Mouse (Mus musculus): Measurements from ENCODE around the gene Spock1. TPM values are rescaled to one million over a fixed set of nuclear protein-coding genes. Genes with fewer than 3 reads are reported as not detected.

The Spock1 gene
- polyA plus RNA-seq, 1 experiment from 2014 or later: 48.1 TPM

GRCm38 (mm10) chr13:57577541-57578244 is 330.4 kb downstream of the Spock1 start:
- Histone ChIP-seq H3K36me3 (ENCODE audit: control insufficient read depth, insufficient read depth) (no peaks in the 10 kb centered on the region), H3K27ac (ENCODE audit: low read length) (no peak overlapping the region), H3K9ac (replicated peaks; ENCODE audit: low read depth, low read length) (no peak overlapping the region), H3K4me1 (replicated peaks; ENCODE audit: control insufficient read depth, insufficient read depth, low read length) (no peaks in the 10 kb centered on the region), H3K9me3 (ENCODE audit: control insufficient read depth, low read length) (no peaks in the 10 kb centered on the region), H3K27me3 (replicated peaks; ENCODE audit: control insufficient read depth, insufficient read depth, low read length) (no peaks in the 10 kb centered on the region), H3K4me3 (replicated peaks; ENCODE audit: low read length) (no peak overlapping the region), H3K4me2 (ENCODE audit: low read length) (no peak overlapping the region)
- ATAC-seq: no peak
- WGBS: 92% methylated on average over 5 of the region's 5 CpGs

GRCm38 (mm10) chr13:57573501-57573900 is 334.6 kb downstream of the Spock1 start:
- WGBS: 79% methylated on average over 4 of the region's 4 CpGs

GRCm38 (mm10) chr13:57568404-57568803 is 339.7 kb downstream of the Spock1 start:
- H3K36me3 ChIP-seq (ENCODE audit: control insufficient read depth, insufficient read depth): no peaks in the 10 kb centered on the region
- H3K4me3 ChIP-seq (replicated peaks; ENCODE audit: low read length): no peak overlapping the region
- no peak overlapping the region for H3K27ac ChIP-seq (ENCODE audit: low read length)
- H3K9me3 ChIP-seq (ENCODE audit: control insufficient read depth, low read length): no peaks in the 10 kb centered on the region
- no peaks in the 10 kb centered on the region for H3K27me3 ChIP-seq (replicated peaks; ENCODE audit: control insufficient read depth, insufficient read depth, low read length)
- WGBS: 95% methylated on average over 8 of the region's 8 CpGs
- H3K9ac ChIP-seq (replicated peaks; ENCODE audit: low read depth, low read length): no peak overlapping the region
- H3K4me2 ChIP-seq (ENCODE audit: low read length): no peak overlapping the region
- no peak for ATAC-seq
- peaks cover 6% of the 10 kb centered on the region; the same call in 1 of the 2 replicates for H3K4me1 ChIP-seq (replicated peaks; ENCODE audit: control insufficient read depth, insufficient read depth, low read length)

More at GRCm38 (mm10) chr13:57573501-57573900, 334.6 kb downstream of the Spock1 start:
- Histone ChIP-seq H3K36me3 (ENCODE audit: control insufficient read depth, insufficient read depth) (no peaks in the 10 kb centered on the region), H3K9ac (replicated peaks; ENCODE audit: low read depth, low read length) (no peak overlapping the region), H3K4me2 (ENCODE audit: low read length) (no peak overlapping the region), H3K27ac (ENCODE audit: low read length) (no peak overlapping the region), H3K4me1 (replicated peaks; ENCODE audit: control insufficient read depth, insufficient read depth, low read length) (no peaks in the 10 kb centered on the region), H3K4me3 (replicated peaks; ENCODE audit: low read length) (no peak overlapping the region), H3K9me3 (ENCODE audit: control insufficient read depth, low read length) (no peaks in the 10 kb centered on the region), H3K27me3 (replicated peaks; ENCODE audit: control insufficient read depth, insufficient read depth, low read length) (no peaks in the 10 kb centered on the region)
- ATAC-seq: no peak

- Histone ChIP-seq H3K27ac (ENCODE audit: low read length) (no peak overlapping the region), H3K4me2 (ENCODE audit: low read length) (no peak overlapping the region), H3K9ac (replicated peaks; ENCODE audit: low read depth, low read length) (no peak overlapping the region), H3K4me3 (replicated peaks; ENCODE audit: low read length) (no peak overlapping the region), H3K27me3 (replicated peaks; ENCODE audit: control insufficient read depth, insufficient read depth, low read length) (no peaks in the 10 kb centered on the region), H3K4me1 (replicated peaks; ENCODE audit: control insufficient read depth, insufficient read depth, low read length) (peaks cover 4% of the 10 kb centered on the region), H3K9me3 (ENCODE audit: control insufficient read depth, low read length) (no peaks in the 10 kb centered on the region), H3K36me3 (ENCODE audit: control insufficient read depth, insufficient read depth) (no peaks in the 10 kb centered on the region)
- WGBS: 65% methylated on average over 4 of the region's 4 CpGs
- ATAC-seq: no peak
Observed at GRCm38 (mm10) chr13:57555186-57555585, 352.9 kb downstream of the Spock1 start.

GRCm38 (mm10) chr13:57549743-57550142 is 358.4 kb downstream of the Spock1 start:
- Histone ChIP-seq H3K27me3 (replicated peaks; ENCODE audit: control insufficient read depth, insufficient read depth, low read length) (no peaks in the 10 kb centered on the region), H3K27ac (ENCODE audit: low read length) (no peak overlapping the region), H3K36me3 (ENCODE audit: control insufficient read depth, insufficient read depth) (no peaks in the 10 kb centered on the region), H3K4me3 (replicated peaks; ENCODE audit: low read length) (no peak overlapping the region), H3K4me2 (ENCODE audit: low read length) (no peak overlapping the region), H3K4me1 (replicated peaks; ENCODE audit: control insufficient read depth, insufficient read depth, low read length) (peaks cover 11% of the 10 kb centered on the region), H3K9me3 (ENCODE audit: control insufficient read depth, low read length) (no peaks in the 10 kb centered on the region), H3K9ac (replicated peaks; ENCODE audit: low read depth, low read length) (no peak overlapping the region)
- 22% methylated on average over 5 of the region's 5 CpGs for WGBS
- 0 out of 2 replicates have a peak, but pooled peaks have one; percentile 38 for ATAC-seq

GRCm38 (mm10) chr13:57536988-57537547 is 371.1 kb downstream of the Spock1 start:
- Histone ChIP-seq H3K9ac (replicated peaks; ENCODE audit: low read depth, low read length) (no peak overlapping the region), H3K36me3 (ENCODE audit: control insufficient read depth, insufficient read depth) (no peaks in the 10 kb centered on the region), H3K27me3 (replicated peaks; ENCODE audit: control insufficient read depth, insufficient read depth, low read length) (no peaks in the 10 kb centered on the region), H3K9me3 (ENCODE audit: control insufficient read depth, low read length) (no peaks in the 10 kb centered on the region), H3K4me1 (replicated peaks; ENCODE audit: control insufficient read depth, insufficient read depth, low read length) (peaks cover 4% of the 10 kb centered on the region; the same call in 1 of the 2 replicates), H3K4me3 (replicated peaks; ENCODE audit: low read length) (no peak overlapping the region), H3K27ac (ENCODE audit: low read length) (no peak overlapping the region), H3K4me2 (ENCODE audit: low read length) (no peak overlapping the region)
- WGBS: 56% methylated on average over 8 of the region's 8 CpGs
- ATAC-seq: no peak

- H3K9ac ChIP-seq (replicated peaks; ENCODE audit: low read depth, low read length): no peak overlapping the region
- H3K27ac ChIP-seq (ENCODE audit: low read length): no peak overlapping the region
- H3K4me3 ChIP-seq (replicated peaks; ENCODE audit: low read length): no peak overlapping the region
- WGBS: 88% methylated on average over 7 of the region's 7 CpGs
- H3K36me3 ChIP-seq (ENCODE audit: control insufficient read depth, insufficient read depth): no peaks in the 10 kb centered on the region
- ATAC-seq: no peak
- H3K9me3 ChIP-seq (ENCODE audit: control insufficient read depth, low read length): no peaks in the 10 kb centered on the region
- no peak overlapping the region for H3K4me2 ChIP-seq (ENCODE audit: low read length)
- H3K27me3 ChIP-seq (replicated peaks; ENCODE audit: control insufficient read depth, insufficient read depth, low read length): no peaks in the 10 kb centered on the region
- 0 out of 2 replicates have a peak, but pooled peaks cover 4% of the 10 kb centered on the region for H3K4me1 ChIP-seq (replicated peaks; ENCODE audit: control insufficient read depth, insufficient read depth, low read length)
Observed at GRCm38 (mm10) chr13:57534325-57534724, 373.8 kb downstream of the Spock1 start.

GRCm38 (mm10) chr13:57525946-57526345 is 382.2 kb downstream of the Spock1 start:
- Histone ChIP-seq H3K27me3 (replicated peaks; ENCODE audit: control insufficient read depth, insufficient read depth, low read length) (no peaks in the 10 kb centered on the region), H3K4me3 (replicated peaks; ENCODE audit: low read length) (no peak overlapping the region), H3K9ac (replicated peaks; ENCODE audit: low read depth, low read length) (no peak overlapping the region), H3K27ac (ENCODE audit: low read length) (no peak overlapping the region), H3K4me1 (replicated peaks; ENCODE audit: control insufficient read depth, insufficient read depth, low read length) (no peaks in the 10 kb centered on the region), H3K9me3 (ENCODE audit: control insufficient read depth, low read length) (no peaks in the 10 kb centered on the region), H3K36me3 (ENCODE audit: control insufficient read depth, insufficient read depth) (no peaks in the 10 kb centered on the region), H3K4me2 (ENCODE audit: low read length) (no peak overlapping the region)
- ATAC-seq: no peak

- ATAC-seq: no peak
- WGBS: 82% methylated on average over 3 of the region's 3 CpGs
Observed at GRCm38 (mm10) chr13:57524546-57524945, 383.6 kb downstream of the Spock1 start.

More at GRCm38 (mm10) chr13:57524546-57524945, 383.6 kb downstream of the Spock1 start:
- peaks cover 9% of the 10 kb centered on the region for H3K4me1 ChIP-seq (replicated peaks; ENCODE audit: control insufficient read depth, insufficient read depth, low read length)
- no peaks in the 10 kb centered on the region for H3K27me3 ChIP-seq (replicated peaks; ENCODE audit: control insufficient read depth, insufficient read depth, low read length)
- no peak overlapping the region for H3K4me3 ChIP-seq (replicated peaks; ENCODE audit: low read length)
- H3K36me3 ChIP-seq (ENCODE audit: control insufficient read depth, insufficient read depth): no peaks in the 10 kb centered on the region
- H3K4me2 ChIP-seq (ENCODE audit: low read length): no peak overlapping the region
- no peaks in the 10 kb centered on the region for H3K9me3 ChIP-seq (ENCODE audit: control insufficient read depth, low read length)
- no peak overlapping the region for H3K27ac ChIP-seq (ENCODE audit: low read length)
- H3K9ac ChIP-seq (replicated peaks; ENCODE audit: low read depth, low read length): no peak overlapping the region
